Mouse (Mus musculus) liver, adult 2 months (tissue): ENCODE measurements at regions not wholly inside any gene's neighbourhood (a gene's known extent, or its start where the extent isn't known, plus 50 kb on each side); places are given as distances from the start of the nearest gene placed in this dataset.

Experiments
- DNase-seq: peaks from one replicate; pipeline ENCODE4 v3.0.0-alpha.2; 2011; ENCODE audit warnings: low read depth, low spot score; ENCODE audit errors: extremely low read depth
- H3K27ac ChIP-seq: fragments of 200-500 bp; replicated peaks from 2 replicates; pipeline ENCODE4 v1.5.1; 2012; ENCODE audit warnings: low read depth, mild to moderate bottlenecking, control low read depth, inconsistent platforms, low read length; ENCODE audit not compliant: insufficient read depth
- H3K27me3 ChIP-seq: fragments of 200-500 bp; 2 replicates; pipeline ENCODE4 v1.6.1; 2012; ENCODE audit warnings: mild to moderate bottlenecking, moderate library complexity, low read length, inconsistent platforms; ENCODE audit not compliant: control insufficient read depth, insufficient read depth
- H3K36me3 ChIP-seq: fragments of 200-500 bp; 2 replicates; pipeline ENCODE4 v1.6.1; 2012; ENCODE audit warnings: low read length, inconsistent platforms; ENCODE audit not compliant: control insufficient read depth, insufficient read depth
- H3K4me1 ChIP-seq: fragments of 200-500 bp; 2 replicates; pipeline ENCODE4 v1.6.1; 2011; ENCODE audit warnings: low read length; ENCODE audit not compliant: control insufficient read depth, insufficient read depth
- H3K4me3 ChIP-seq: fragments of 200-500 bp; 2 replicates; pipeline ENCODE4 v1.5.1; 2011; ENCODE audit warnings: low read depth, mild to moderate bottlenecking, control low read depth, low read length, moderate library complexity; ENCODE audit not compliant: insufficient read depth
- H3K79me2 ChIP-seq: fragments of 200-500 bp; 2 replicates; pipeline ENCODE4 v1.6.1; 2012; ENCODE audit warnings: inconsistent platforms, mild to moderate bottlenecking, low read length, moderate library complexity; ENCODE audit not compliant: control insufficient read depth, insufficient read depth
- H3K9ac ChIP-seq: fragments of 200-500 bp; 2 replicates; pipeline ENCODE4 v1.6.1; 2012; ENCODE audit warnings: low read depth, mild to moderate bottlenecking, control low read depth, inconsistent platforms, low read length
- CTCF ChIP-seq: fragments of 200-500 bp; IDR thresholded peaks from 2 replicates; pipeline ENCODE4 v1.5.1; 2011; ENCODE audit warnings: low read depth, low read length, control low read depth
- POLR2A ChIP-seq: fragments of 200-500 bp; IDR thresholded peaks from 2 replicates; pipeline ENCODE4 v1.6.1; 2011; ENCODE audit warnings: low read length, control low read depth; ENCODE audit not compliant: insufficient read depth; ENCODE audit errors: extremely low read depth
- WGBS: fragments of 180-500 bp; shearing (Covaris S2); methylation state at CpG from one replicate; pipeline ENCODE4 v1.1.7; 2018; 5-methylcytosine and 5-hydroxymethylcytosine counted together

DNA sequence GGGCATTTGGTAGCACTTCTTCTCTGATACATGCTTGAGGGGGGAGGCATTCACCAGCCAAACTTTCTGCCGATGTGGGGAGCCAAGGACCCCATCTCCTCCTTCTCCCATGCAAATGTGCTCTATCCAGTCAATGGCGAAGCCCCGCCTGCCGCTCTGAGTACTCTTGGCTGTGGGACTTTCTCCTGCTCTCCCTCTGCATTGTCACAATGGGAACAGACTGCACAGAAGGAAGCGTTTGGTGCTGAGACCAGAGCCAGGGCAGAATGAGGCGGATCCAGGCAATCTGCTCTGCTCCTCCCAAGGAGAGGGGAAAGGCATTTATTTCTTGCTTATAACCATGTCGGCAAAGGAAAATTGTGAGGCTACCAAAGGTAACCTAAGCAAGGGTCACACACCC is 123.1 kb downstream of the Sec61b start:
- WGBS, result 69% methylated on average over 7 of the region's 7 CpGs
- Histone ChIP-seq H3K9ac (no peak overlapping the region), H3K79me2 (no peaks in the 10 kb centered on the region), H3K4me3 (no peak overlapping the region), H3K27me3 (no peaks in the 10 kb centered on the region), H3K4me1 (no peaks in the 10 kb centered on the region), H3K36me3 (no peaks in the 10 kb centered on the region), H3K27ac (no peak overlapping the region)
- TF ChIP-seq POLR2A (no peak), CTCF (no peak)
- DNase-seq, result no peak

- H3K27me3 ChIP-seq, result no peaks in the 10 kb centered on the region
- H3K4me1 ChIP-seq, result no peaks in the 10 kb centered on the region
- no peak overlapping the region for H3K27ac ChIP-seq
- TF ChIP-seq CTCF (0 out of 2 replicates have a peak, but pooled peaks have one; percentile 6), POLR2A (no peak)
- no peak overlapping the region for H3K9ac ChIP-seq
- no peaks in the 10 kb centered on the region for H3K36me3 ChIP-seq
- H3K4me3 ChIP-seq, result no peak overlapping the region
- WGBS, result 30% methylated on average over 2 of the region's 2 CpGs
- no peaks in the 10 kb centered on the region for H3K79me2 ChIP-seq
- DNase-seq, result no peak
Observed at GRCm38 (mm10) chr4:47598216-47598615, 123.8 kb downstream of the Sec61b start.

DNA sequence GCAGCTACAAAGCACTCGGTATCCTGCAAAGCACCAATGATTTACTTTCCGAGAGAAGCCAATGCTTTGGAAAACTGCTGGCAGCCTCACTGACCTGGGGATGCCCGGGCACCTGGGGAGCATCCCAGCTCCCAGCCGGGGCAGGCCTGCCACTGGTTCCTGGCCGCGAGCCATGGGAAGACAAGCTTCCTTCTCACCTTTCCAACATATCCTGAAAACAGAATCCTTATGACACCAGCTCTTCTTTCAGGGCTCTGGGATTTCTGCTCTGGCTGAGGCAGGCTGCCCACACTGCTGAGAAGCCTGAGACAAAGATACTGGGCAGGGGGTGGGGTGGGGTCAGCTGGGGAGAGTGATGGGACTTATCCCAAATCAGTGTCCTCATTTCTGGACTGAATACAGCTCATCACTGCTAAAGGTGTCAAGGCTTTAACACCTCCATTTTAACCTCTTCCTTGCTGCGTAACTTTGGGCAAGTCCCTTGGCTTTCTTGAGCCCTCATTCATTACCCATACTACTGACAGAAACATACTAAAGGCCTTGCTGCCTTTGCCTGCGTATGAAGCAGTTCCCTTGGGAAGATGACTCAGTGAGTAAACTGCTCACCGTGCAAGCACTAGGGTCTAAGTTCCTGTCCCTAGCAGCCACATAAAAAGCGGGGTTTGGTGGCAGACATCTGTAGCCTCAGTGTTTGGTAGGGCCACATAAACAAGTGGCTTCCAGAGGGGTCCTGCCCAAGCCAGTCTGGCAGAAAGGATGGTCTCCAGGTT is 127.0 kb downstream of the Sec61b start:
- H3K4me1 ChIP-seq, result no peaks in the 10 kb centered on the region
- no peak overlapping the region for H3K27ac ChIP-seq
- no peak overlapping the region for H3K4me3 ChIP-seq
- no peaks in the 10 kb centered on the region for H3K27me3 ChIP-seq
- no peaks in the 10 kb centered on the region for H3K79me2 ChIP-seq
- TF ChIP-seq CTCF (no peak), POLR2A (no peak)
- no peaks in the 10 kb centered on the region for H3K36me3 ChIP-seq
- no peak overlapping the region for H3K9ac ChIP-seq
- no peak for DNase-seq
- 78% methylated on average over 10 of the region's 10 CpGs for WGBS

DNA sequence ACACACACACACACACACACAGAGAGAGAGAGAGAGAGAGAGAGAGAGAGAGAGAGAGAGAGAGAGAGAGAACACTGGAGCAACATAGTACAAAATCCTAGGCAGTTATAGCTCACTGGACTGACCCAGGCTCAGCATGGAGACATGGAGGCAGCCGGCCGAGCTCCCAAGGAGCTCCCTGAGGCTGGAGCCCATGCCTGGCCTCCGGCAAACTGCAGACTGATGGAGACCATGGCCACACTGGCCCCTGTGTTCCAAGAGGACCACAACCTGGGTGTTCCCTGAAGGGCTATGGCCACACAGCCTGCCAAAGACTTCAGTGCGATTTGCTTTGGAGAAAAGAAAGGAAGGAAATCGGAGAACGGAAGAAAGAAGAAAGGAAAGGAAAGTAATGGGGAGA is 128.9 kb downstream of the Sec61b start:
- 82% methylated on average over 6 of the region's 6 CpGs for WGBS
- no peak overlapping the region for H3K9ac ChIP-seq

GRCm38 (mm10) chr4:47603847-47604397 is 129.5 kb downstream of the Sec61b start:
- TF ChIP-seq CTCF (no peak), POLR2A (no peak)
- DNase-seq, result no peak
- Histone ChIP-seq H3K36me3 (no peaks in the 10 kb centered on the region), H3K4me1 (no peaks in the 10 kb centered on the region), H3K4me3 (no peak overlapping the region), H3K79me2 (no peaks in the 10 kb centered on the region), H3K27me3 (no peaks in the 10 kb centered on the region), H3K27ac (no peak overlapping the region), H3K9ac (no peak overlapping the region)
- WGBS, result 59% methylated on average over 14 of the region's 14 CpGs

More for the DNA sequence above, 128.9 kb downstream of the Sec61b start:
- no peaks in the 10 kb centered on the region for H3K79me2 ChIP-seq
- H3K27ac ChIP-seq, result no peak overlapping the region
- H3K4me1 ChIP-seq, result no peaks in the 10 kb centered on the region
- no peak for DNase-seq
- no peaks in the 10 kb centered on the region for H3K36me3 ChIP-seq
- no peaks in the 10 kb centered on the region for H3K27me3 ChIP-seq
- no peak for TF ChIP-seq CTCF
- no peak for TF ChIP-seq POLR2A
- no peak overlapping the region for H3K4me3 ChIP-seq

DNA sequence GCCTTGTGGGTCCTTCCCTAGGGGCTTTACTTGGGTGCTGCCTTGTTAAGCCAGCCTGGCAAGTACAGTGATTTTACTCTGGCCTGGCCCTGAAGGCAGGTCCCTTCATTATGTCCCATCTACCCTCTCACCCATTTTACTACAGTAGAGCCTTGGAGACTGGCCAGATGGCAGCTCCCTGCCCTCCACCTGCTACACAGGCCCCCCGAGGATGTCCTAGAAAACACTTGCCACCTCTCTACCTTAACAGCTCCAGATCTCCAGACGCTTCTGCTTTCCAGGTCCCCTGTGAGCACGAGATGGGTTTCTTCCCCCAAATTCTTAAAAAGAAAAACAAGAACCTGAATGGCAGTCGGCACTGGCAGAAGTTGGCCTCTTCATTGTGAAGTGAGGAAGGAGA is 131.2 kb downstream of the Sec61b start:
- no peak for DNase-seq
- H3K9ac ChIP-seq, result no peak overlapping the region
- H3K36me3 ChIP-seq, result no peaks in the 10 kb centered on the region
- TF ChIP-seq POLR2A, result no peak
- H3K4me3 ChIP-seq, result no peak overlapping the region
- WGBS, result 80% methylated on average over 4 of the region's 4 CpGs
- H3K27me3 ChIP-seq, result 0 out of 2 replicates have a peak, but pooled peaks cover 2% of the 10 kb centered on the region
- no peaks in the 10 kb centered on the region for H3K4me1 ChIP-seq
- no peaks in the 10 kb centered on the region for H3K79me2 ChIP-seq
- H3K27ac ChIP-seq, result no peak overlapping the region
